9 mouse cellular contexts compared by ENCODE assay signal in the genomic region with DNA sequence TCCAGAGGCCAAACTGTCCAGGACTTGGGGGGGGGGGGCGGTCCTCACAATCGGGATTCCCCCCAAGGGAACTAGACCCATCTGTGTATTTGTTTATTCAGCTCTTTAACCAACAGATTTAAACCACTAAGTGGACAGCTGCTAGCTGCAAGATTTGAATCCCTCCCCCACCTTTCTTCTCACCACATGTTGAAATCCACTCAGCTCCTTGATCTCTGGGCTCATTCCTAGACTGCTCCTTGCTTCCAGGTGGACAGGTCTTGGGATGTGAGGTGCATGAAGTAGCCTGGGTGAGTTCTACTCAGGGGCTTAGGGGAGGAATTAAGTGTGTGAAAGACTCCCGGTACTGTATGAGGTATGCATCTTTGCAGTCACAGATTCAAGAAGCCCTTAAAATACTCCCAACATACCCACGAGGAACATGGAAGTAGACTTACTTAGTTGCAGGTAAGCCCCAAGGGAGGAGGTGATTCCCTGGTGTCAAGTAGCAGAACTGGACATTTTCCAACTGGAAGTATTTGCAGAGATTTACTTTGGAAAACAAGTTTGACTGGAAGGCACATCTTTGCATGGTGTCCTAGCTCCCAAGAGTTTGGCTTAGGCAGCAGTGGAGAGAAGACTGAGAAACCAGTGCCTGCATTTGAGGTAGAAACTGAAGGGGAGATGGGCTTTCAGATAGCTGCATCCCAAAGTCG. TPM values are rescaled to one million over a fixed set of nuclear protein-coding genes. Genes with fewer than 3 reads are reported as not detected.
DNase-seq lines count a peak whose midpoint lies in the region; ATAC-seq lines count a peak whose summit lies in the region.
"Had no signal": no experiment of that assay in that cellular context is flagged by ENCODE, and none has a peak within 500 bp of the region (broad histone marks: within the 10 kb centered on the region; RNA-seq: fewer than 3 reads in every experiment).

No protein-coding gene starts in this region.

- intact Hi-C loops in heart, postnatal 14 days (cut with DNase I), result loop anchor here (5.0 kb wide), 1 partner anchor 509 kb away; no protein-coding TSS in a partner anchor

- DNase-seq in heart, postnatal 14 days, result no peak
- DNase-seq in retina, embryonic 14.5 days (ENCODE audit: low spot score), result peak; percentile 10
- DNase-seq in urinary bladder, adult 18-20 months (ENCODE audit: low spot score in 2 of 2), result no peak
- DNase-seq in frontal cortex, postnatal 10 days (ENCODE audit: low spot score in 2 of 2), result no peak
- DNase-seq: heart, postnatal 36 days had no signal

- H3K9me3 ChIP-seq in heart, embryonic 16.5 days (replicated peaks; ENCODE audit: control insufficient read depth, low read length), result no peaks in the 10 kb centered on the region
- no peaks in the 10 kb centered on the region for H3K9me3 ChIP-seq in forebrain, embryonic 16.5 days (ENCODE audit: control insufficient read depth, low read length)
- no peaks in the 10 kb centered on the region for H3K9me3 ChIP-seq in limb, embryonic 15.5 days

- ATAC-seq in heart, embryonic 16.5 days (replicated peaks; ENCODE audit: extremely low read depth, insufficient read depth, low FRiP score), result no peak
- ATAC-seq in forebrain, embryonic 16.5 days, result no peak
- no peak for ATAC-seq in limb, embryonic 15.5 days (ENCODE audit: insufficient number of reproducible peaks, low FRiP score, low TSS enrichment, low read depth)
- ATAC-seq in megakaryocyte progenitor cell, adult 5-6 weeks (replicated peaks; ENCODE audit: poor library complexity), result no peak

- H3K4me1 ChIP-seq in heart, embryonic 16.5 days (ENCODE audit: control insufficient read depth, insufficient read depth, low read length), result peaks cover 11% of the 10 kb centered on the region
- H3K4me1 ChIP-seq in forebrain, embryonic 16.5 days (replicated peaks; ENCODE audit: control insufficient read depth, insufficient read depth, low read length), result peaks cover 33% of the 10 kb centered on the region
- peaks cover 37% of the 10 kb centered on the region for H3K4me1 ChIP-seq in limb, embryonic 15.5 days

- WGBS in heart, embryonic 16.5 days, result 28% methylated on average over 5 of the region's 5 CpGs
- WGBS in forebrain, embryonic 16.5 days, result 46% methylated on average over 5 of the region's 5 CpGs
- 23% methylated on average over 5 of the region's 5 CpGs for WGBS in limb, embryonic 15.5 days

- peaks cover 8% of the 10 kb centered on the region for H3K27me3 ChIP-seq in heart, embryonic 16.5 days (ENCODE audit: control insufficient read depth, insufficient read depth, low read length)
- no peaks in the 10 kb centered on the region for H3K27me3 ChIP-seq in forebrain, embryonic 16.5 days (replicated peaks; ENCODE audit: control insufficient read depth, insufficient read depth, low read length)
- 0 out of 2 replicates have a peak, but pooled peaks cover 4% of the 10 kb centered on the region for H3K27me3 ChIP-seq in limb, embryonic 15.5 days

- H3K4me2 ChIP-seq in heart, embryonic 16.5 days (ENCODE audit: low read depth, low read length), result peak overlapping the region; percentile 34; the same call in 1 of the 2 replicates
- peak overlapping the region; percentile 86 for H3K4me2 ChIP-seq in forebrain, embryonic 16.5 days (ENCODE audit: low read length)
- H3K4me2 ChIP-seq in limb, embryonic 15.5 days, result peak overlapping the region; percentile 75

- H3K36me3 ChIP-seq in heart, embryonic 16.5 days (ENCODE audit: control insufficient read depth, insufficient read depth), result no peaks in the 10 kb centered on the region
- no peaks in the 10 kb centered on the region for H3K36me3 ChIP-seq in forebrain, embryonic 16.5 days (ENCODE audit: control insufficient read depth, insufficient read depth)
- H3K36me3 ChIP-seq in limb, embryonic 15.5 days, result no peaks in the 10 kb centered on the region

- H3K9ac ChIP-seq in heart, embryonic 16.5 days (ENCODE audit: low read length), result no peak overlapping the region
- H3K9ac ChIP-seq in forebrain, embryonic 16.5 days (replicated peaks; ENCODE audit: low read depth, low read length), result no peak overlapping the region
- H3K9ac ChIP-seq in limb, embryonic 15.5 days, result no peak overlapping the region

- H3K4me3 ChIP-seq in heart, embryonic 16.5 days (ENCODE audit: low read length), result no peak overlapping the region; the same call in 1 of the 2 replicates
- peak overlapping the region; percentile 21 for H3K4me3 ChIP-seq in forebrain, embryonic 16.5 days (replicated peaks; ENCODE audit: low read length)
- peak overlapping the region; percentile 74 for H3K4me3 ChIP-seq in limb, embryonic 15.5 days

- H3K27ac ChIP-seq in heart, embryonic 16.5 days (ENCODE audit: low read length), result peak overlapping the region; percentile 7; the same call in 1 of the 2 replicates
- no peak overlapping the region for H3K27ac ChIP-seq in forebrain, embryonic 16.5 days (ENCODE audit: low read length)
- H3K27ac ChIP-seq in limb, embryonic 15.5 days, result peak overlapping the region; percentile 30; the same call in 1 of the 2 replicates

RNA-seq across cellular contexts. Expression of a gene that starts 2.3 kb away (rescaled TPM):
- polyA plus RNA-seq in heart, embryonic 16.5 days (2015; fragmentation: Nextera tagmentation; extraction: Ambion mirVana), result 5.4 and 12.6 TPM in 2 replicates
- 1 to 10 TPM; 1.8 to 3.0 TPM for total RNA-seq in heart, postnatal 14 days (2021)
- polyA plus RNA-seq in forebrain, embryonic 16.5 days (2015; fragmentation: Nextera tagmentation; extraction: Ambion mirVana), result 36.0 and 44.4 TPM in 2 replicates
- 20.6 and 25.8 TPM in 2 replicates for polyA plus RNA-seq in limb, embryonic 15.5 days (2015; fragmentation: Nextera tagmentation; extraction: Ambion mirVana)
- not detected in 2 replicates for total RNA-seq in megakaryocyte progenitor cell, adult 5-6 weeks (2015)
- not detected in 2 replicates for total RNA-seq in megakaryocyte progenitor cell, adult 5-6 weeks (2017)

Comparison
In these comparisons a context has a peak if more than half of its experiments do, and no peak if none do; other contexts are left out.
1. H3K4me2 ChIP-seq: peak in every context shown above with its lines; median percentile 86 in forebrain, embryonic 16.5 days; 75 in limb, embryonic 15.5 days; 34 in heart, embryonic 16.5 days.